Mouse (Mus musculus) MEL-GATA-1-ER (cell line): ENCODE results near the gene Pif1.

Experiments
- DNase-seq: peaks from one replicate; pipeline ENCODE4 v3.0.0-alpha.2; 2012; ENCODE audit warnings: low read depth; ENCODE audit errors: extremely low read depth

Gene Pif1

DNA sequence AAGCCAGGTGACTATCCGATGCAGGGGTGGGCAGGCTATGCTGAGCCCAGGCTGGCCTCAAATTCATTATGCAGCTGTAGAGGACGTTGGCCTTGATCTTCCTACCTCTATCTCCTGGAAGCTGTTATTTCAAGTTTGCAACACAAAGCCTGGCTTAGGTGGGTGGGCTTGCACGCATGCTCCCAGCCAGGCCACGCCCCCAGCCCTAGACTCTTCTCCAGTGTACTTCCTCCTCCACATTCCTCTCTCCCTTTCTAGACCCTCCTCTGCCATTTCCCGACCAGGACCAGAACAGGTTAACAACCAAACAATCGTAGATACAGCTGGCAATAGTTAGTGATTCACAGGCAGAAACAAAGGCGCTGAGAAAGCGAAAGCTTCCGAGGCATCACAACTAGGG lies 6.6 kb downstream of the Pif1 start:
- no peak for DNase-seq

DNA sequence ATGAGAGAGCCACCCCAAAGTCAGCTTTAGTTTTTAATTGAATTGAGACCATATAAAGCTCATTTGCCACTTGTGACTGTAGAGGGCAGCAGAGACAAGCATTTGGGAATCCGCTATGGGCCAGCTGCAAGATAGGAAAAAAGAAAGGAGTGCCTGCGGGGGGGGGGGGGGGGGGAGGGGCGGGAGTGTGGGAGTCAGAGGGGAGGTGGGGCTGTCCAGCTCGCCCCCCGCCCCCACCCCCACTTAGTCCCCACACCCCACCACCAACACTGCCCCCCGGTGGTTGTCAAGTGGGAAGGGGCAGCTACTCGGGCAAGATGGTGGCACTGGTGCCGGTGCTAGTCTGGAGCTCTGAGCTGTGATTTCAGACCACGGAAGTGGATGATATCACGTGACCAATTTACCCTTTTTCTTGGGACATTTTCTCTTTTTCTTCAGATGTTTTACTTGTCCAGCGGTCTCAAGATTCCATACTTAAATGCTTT lies 11.8 kb downstream of the Pif1 start:
- DNase-seq: peak; percentile 31

DNA sequence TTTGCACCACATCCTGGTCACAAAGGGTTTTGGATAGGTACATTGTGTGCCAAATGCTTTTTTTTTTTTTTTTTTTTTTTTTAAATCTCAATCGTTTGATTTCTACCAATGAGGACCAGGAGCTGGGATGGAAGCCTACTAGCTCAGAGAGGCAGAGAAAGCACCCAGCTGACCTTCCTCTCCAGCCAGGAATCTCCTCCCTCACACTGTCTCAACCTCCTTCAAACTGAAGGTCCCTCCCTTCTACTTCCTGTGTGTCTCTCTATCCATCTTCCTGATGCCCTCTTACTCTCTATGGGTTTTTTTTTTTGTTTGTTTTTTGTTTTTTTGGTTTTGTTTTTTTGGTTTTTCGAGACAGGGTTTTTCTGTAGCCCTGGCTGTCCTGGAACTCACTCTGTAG lies 14.0 kb downstream of the Pif1 start:
- DNase-seq: no peak

DNA sequence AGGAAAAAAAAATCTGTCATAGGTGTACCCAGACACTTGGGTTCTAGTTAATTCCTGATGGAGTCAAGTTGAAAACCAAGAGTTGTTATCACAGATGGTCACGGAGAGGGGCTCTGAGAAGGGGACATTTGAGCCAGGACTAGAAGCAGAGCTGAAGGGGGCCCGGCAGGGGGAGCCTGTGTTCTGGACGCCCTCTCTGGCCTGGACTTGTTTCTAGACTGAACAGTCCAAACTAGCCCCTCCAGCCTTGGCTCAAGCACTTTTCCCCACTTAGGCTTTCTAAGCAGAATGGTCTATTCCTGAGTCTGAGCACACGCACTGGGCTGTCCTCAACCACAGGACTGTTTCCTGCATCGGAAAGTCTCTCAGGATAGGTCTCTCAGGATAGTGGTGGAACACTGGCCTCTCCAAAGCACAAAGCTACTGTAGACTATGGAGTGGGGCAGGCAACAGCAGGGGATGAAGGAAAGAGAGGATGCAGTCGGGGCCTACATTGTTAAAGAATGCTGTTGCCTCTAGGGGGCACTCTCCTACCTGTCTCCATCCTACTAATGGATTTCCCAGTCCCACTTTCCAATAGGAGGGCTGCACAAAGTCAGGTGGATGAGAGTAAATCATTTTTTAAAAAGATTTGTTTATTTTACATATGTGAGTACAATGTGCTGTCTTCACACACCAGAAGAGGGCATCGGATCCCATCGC lies 16.6 kb downstream of the Pif1 start:
- no peak for DNase-seq

DNA sequence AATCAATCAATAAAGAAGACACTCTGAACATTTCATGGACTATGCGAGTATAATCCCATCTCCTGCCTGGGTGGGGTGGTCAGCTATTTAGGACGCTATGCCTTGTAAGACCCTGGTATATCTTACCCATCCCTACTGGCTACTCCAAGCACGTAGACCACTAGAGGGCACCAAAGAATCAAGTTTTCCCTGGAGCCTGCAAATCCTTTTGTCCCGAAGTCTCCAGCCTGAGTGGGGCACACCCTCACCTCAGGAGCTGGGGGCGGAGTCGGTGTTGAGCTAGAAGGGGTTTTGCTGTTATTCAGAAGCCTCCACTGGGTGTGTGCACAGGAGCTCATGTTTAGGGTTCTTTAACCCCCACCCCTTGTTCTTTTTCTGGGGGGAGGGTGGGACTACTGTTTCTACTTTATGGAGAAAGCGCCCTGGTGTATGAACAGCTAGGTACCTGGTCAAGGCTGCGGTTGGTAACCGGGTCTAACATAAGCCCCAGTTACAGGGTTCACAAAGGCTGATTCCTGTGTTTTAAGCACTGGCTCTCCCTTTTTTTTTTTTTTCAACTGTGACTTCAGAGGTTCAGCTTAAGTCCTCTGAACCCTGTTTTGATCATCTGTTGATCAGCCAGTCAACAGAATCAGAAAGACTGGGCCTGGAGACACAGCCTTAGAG lies 18.6 kb downstream of the Pif1 start:
- peak; percentile 60 for DNase-seq

DNA sequence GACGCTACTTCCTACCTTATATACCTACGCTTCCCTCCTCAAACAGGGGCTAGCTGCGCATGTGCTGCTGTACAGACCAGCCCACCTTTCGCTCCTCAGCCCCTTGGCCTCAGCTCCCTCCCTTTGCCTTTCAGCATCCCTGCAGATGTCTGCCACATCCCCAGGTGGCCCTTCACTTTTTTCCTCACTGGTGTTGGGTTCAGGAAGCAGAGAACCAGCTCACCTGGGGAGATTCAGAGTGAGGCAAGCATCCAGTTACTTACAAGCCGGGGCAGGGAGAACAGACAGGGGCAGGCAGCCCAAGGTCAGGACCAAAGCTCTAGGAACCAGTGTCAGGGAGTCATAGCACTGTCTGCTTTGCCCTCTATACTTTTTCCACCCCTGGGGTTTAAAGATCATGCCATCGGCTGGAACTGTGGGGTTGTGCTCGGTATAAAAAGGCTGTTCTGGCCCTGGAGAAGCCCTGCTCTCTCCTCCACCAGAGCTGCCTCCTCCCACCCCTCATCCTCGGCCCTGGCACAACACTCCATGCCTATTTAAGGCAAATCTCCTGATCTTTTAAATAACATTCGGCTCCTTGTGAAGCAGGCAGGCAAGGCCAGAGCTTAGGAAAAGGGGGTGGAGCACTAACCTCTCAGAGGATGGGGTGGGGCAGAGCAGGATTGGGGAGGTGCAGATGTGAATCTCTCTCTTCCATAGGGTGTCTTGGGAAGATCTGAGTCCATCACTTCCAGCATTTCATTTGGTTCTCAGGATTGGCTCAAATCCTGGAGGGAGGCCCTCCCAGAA lies 19.6 kb downstream of the Pif1 start:
- DNase-seq: no peak

DNA sequence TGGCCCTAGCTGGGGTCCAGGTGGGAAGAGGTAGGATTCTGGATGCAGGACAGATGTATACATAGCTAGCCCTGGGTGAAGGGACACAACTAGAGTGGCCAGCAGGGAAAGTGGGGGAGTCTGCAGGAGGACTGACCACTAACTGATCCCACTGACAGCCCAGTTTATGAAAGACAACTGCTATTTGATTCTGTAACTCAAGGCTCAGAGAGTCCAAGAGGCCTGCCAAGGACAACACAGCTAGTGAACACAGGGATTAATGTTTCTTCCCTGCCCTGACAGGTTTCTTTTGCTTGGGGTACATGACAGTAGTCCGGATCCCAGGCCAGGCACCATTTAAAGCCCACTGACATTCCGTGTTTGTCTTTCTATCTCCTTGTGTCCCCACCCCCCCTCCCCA lies 20.2 kb downstream of the Pif1 start:
- no peak for DNase-seq

DNA sequence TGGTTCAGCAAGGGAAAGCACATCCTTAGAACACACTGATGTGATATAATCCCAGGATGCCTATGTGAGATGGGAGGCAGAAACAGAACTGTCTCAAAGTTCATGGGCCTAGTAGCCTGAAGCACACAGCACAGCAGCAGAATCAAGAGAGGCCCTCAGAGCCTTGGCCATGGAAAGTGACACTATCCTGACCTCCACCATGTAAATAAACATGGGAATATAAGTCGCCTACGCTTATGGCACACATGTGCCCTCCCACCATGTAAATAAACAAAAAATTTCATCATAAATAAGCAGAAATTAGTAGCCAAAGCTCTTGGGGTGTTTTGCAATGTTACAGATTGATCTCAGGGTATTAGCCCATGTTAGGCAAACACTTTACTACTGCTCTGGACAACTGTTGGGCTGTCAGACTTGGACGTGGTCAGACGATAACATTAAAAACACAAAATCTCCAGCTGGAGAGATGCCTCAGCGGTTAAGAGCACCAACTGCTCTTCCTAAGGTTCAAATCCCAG lies 25.1 kb downstream of the Pif1 start:
- no peak for DNase-seq

DNA sequence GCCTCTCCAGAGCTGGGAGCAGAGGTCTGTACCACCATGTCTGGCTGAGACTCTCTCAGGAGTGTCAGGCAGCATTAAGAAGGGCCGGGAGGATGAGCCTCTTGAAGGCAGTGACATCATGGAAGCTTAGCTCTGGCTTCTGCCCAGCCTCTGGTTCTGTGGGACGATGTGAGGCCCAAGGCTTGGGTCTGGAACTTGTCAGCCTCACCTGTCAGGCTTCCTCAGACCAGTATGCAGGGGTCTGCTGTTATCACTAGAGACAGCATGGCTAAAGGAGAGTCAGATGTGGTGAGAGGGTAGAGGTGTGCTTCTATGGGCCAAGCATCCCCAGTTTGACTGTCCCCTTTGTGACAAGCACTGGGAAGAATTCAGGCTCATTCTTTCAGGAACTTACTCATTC lies 26.1 kb downstream of the Pif1 start:
- DNase-seq: no peak

DNA sequence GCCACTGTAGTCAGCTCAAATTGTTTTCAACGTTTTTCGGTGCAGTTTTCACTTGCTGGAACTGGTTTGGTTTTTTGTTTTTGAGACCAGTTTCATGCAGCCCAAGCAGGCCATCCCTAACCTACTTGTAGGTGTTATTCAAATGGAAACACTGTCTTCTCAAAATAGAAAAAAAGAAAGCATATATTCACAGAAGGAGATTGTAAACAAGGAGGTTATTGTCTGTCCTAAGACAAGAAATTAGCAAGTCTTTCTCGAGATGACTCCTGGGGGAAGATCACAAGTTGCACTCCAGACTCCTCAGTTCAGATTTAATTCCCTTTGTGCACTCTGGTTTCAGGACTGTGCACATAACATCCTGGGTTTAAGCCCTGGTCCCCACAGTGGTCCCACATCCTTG lies 32.4 kb downstream of the Pif1 start:
- DNase-seq: no peak

DNA sequence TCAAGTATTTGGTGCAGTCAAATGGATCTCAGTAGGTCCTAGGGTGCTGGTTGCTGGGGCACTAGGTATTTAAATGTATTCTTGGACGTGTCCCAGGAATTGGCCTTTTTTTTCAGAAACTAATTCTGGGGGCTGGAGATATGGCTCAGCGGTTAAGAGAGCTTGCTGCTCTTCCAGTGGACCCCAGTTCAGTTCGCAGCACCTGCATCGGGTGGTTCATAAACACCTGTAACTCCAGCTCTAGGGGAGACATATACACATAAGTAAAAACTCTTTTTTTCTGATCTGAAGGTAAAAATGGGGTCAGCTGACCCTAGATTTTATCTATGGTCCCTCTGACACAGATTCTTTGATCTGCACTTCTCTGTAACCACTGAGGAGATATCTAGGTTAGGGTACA lies 34.2 kb downstream of the Pif1 start:
- DNase-seq: no peak

DNA sequence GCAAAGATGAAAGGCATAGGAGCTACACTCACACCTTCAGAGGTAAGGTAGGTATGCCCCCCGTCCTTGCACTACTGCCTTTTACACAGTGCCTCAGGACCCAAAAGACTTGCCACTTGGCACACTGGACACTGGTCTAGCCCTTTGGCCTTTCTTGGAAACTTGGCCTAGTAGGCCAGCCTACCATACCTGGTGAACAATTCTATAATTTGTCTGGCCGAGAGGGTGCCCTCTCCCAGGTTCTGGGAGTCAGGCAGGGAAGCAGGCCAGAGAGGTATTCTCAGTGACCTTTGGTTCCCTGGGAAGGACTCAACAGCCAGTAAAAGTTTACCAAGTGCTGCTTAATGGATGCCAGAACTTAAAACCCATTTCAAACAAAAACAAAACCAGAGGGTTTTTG lies 34.7 kb downstream of the Pif1 start:
- no peak for DNase-seq

DNA sequence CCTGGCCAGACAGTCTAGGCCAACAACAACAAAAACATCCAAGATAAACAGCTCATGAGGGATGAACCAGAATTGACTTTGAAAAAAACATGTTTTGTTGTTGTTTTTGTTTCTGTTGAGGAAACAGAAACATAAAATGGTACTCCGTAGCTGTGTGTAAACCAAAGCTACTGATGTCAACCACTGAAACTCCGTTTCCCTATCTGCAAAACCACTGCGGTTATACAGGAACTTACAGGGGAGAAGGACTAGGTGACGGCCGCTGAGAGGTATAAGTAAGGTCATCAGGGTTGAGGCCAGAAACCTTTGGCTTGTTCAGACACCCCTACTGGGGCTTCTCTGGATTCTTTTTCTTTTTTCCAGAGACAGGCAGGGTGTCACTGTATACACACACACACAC lies 35.9 kb downstream of the Pif1 start:
- no peak for DNase-seq

DNA sequence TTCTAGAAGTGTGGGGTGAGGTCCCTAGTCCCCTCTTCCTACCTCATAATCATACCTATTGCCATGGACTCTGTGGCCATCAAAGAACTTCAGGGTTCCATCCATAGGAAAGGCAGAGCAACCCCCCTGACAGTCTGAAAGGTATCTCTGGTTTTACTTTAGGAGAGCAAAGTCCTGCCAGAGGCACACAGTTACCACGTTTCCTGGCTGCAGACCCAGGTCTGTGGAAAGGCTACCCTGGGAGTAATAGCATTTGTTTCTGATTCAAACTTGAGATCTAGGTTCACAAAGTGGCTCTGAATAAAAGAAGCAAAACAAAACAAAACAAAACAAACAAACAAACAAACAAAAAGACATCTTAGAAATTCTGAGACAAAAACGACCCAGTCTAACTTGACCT lies 37.3 kb downstream of the Pif1 start:
- no peak for DNase-seq

DNA sequence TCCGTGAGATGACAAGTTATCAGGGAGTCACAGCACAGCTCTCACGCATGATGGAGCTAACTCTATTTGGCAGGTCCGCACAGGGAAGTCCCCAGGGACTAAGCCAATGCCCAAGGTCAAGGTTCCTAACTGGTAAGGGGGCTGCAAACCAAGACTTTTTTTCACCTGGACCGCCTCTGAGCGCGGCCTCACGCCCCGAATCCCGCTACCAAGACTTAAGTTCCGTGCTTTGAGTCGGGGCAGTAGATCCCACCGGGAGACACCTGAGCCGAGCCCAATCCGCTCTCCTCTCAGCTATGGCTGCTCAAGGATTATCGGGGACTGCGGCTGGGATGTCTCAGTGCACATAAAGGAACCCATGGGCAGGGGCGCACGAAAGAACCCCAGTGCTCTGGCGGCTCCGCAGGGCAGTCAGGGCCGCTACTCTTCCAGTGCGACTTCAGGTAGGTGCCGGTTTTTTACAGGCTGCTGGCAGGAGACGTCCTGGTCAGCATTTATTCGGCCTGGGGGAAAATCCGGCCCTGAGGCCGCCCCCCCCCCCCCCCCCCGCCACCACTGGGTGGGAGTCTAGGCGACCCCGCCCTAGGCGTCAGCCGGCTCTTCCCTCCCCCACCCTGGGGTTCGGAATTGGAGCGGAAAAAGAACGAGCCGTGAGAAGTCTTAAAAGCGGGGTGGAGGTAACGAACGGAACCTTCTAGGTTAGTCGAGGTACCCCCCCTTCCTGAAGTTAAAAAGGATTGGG lies 42.2 kb downstream of the Pif1 start, which contains the start of gene Rbpms2:
Gene Rbpms2, plus strand, starts transcription at position 624 of the 742 bp plus-strand sequence.
- DNase-seq: no peak

DNA sequence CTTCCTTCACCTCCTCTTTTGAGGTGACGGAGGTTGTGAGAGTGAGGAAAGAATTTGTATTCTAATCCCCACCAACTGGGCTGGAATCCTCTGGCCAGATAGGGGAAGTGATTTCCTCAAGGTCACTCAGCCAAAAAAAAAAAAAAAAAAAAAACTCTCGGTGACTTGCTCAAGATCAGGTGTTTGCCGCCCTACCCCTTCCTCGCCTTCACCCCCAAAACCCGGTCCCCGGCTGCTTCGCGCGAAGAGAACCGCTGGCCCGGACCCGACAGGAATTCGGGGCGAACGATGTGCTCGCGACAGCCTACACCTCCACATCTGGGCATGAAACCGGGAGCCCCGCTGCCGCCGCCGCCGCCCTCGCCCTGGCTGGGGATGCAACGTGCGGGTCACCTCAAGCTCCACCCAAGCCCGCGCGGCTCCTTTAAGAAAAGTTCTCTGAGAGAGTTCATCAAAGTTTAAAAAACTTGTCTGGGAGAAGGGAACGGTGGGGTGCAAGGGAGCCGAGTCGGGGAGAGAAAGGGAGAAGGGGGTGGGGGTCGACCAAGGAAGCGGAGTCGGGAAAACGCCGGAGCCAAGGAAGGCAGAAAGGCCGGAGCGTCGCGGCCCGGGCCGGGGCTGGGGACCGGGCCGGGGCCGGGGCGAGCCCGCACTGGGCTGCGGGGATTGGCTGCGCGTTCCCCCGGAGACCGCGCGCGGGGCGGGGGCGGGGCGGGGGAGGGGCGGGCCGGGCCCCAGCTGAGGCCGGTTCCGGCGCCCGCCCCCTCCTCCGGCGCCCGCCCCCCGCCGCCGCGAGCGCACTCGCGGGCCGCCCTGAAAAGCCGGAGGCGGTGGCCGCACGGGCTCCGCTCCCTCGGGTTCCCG lies 43.0 kb downstream of the Pif1 start:
- no peak for DNase-seq

DNA sequence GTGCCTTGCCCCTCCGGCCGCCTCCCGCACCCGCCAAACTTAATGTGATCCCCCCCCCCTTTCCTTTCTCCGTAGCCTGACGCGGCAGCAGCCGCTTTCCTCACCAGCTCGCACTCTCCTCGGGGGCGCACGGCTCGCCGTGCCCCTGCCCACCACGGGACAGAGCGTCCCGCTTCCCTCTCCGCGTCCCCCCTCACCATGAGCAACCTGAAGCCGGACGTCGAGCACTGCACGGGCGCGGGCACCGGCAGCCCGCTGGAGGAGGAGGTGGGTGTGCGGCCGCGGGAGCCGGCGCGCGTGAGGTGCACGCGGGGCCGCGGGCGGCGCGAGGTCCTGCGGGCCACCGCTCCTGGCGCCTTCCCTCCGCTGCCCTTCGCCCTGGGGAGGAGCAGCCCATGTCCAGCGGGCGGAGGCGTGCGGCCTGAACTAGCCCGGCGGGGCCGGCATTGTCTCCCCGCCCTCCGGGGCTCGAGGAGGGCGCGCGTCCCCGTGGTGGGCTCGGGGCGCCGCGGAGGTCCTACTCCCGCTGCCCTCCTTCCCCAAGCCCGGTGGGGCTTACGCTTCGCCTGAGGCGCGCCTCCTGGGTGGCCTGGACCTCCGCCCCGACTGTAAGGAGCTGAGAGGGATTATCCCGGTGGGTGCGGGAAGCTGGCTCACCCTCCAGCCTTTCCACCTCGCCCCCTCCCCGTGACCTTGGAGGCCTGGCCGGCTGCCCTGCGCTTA lies 43.8 kb downstream of the Pif1 start:
- DNase-seq: no peak

DNA sequence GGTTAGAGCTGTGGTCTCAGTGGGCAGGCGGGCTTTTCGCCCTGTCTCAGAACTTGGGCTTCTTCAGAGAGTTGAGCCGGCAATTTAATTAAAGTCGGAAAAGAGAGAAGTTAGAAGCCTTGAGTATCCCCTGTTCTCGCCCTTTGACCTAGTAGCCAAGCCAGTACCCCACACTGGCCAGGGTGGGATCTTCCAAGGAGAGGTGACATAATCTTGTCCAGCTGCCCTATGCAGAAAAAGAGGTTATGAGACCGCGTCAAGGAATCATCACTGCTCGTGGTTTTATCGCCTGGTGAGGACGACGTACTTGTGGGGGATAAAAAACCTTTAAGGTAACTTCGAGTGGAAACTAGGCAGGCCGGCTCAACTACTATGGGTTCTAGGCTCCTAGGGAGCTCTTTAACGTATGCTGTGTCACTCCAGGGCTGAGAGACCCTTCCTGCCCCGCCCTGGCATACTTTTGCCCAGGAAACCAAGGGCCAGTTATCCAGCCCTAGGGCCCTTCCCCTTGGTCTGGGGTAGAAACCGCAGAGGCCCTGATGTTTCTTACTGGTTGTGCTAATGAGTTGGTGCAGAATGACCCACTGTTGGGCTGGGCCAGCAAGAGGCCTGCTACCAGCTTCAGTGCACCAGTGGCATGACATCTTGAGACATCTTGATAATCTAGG lies 44.5 kb downstream of the Pif1 start:
- DNase-seq: no peak

DNA sequence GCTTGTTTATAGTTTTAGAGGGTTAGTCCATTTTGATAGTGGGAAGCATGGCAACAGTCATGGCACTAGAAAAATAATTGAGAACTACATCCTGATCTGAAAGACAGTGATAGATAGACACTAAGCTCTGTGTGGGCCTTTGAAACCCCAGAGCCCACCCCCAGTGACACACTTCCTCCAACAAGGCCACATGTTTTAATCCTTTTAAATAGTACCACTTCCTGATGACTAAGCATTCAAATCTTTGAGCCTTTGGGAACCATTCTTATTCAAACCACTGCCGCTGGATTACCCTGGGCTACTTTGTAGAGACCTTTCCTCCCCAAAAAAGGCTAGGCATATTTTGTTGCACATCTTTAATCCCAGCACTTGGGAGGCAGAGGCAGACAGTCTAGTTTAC lies 48.8 kb downstream of the Pif1 start:
- no peak for DNase-seq
